Mouse (Mus musculus): ENCODE measurements around the gene Kif1b.

DNA sequence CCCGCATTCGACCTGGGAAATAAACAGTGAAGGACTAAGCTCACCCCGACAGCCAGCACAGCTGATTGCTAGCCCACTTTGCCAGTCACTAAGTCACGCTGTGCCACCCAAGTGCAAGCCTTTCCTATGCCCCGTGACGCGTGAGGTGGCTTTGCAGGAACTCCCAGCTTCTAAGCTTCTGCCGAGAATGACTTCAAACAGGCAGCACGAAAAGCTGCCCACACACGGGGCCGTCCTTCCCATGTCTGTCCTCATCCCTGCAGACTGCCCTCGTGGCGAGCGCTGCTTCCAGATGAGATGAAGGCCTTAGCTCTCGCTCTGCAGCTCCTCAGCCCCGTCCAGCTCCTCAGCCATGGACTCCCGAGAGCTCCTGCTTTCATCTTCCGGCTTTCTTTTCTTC is 179.0 kb downstream of the Kif1b start:
- no peak for TF ChIP-seq CTCF (IDR thresholded peaks at IDR 0.05; ENCODE audit: extremely low read depth, insufficient read length, insufficient replicate concordance, low read depth, low read length)
- TF ChIP-seq POLR2A (IDR thresholded peaks at IDR 0.05; ENCODE audit: low read depth, low read length) = no peak
